Mouse (Mus musculus) neural tube, embryonic 10.5 days (tissue): ENCODE measurements around the gene Lrrfip1.

ENCODE experiments used
- DNase-seq: peaks from one replicate; pipeline ENCODE4 v3.0.0-alpha.2; 2017; ENCODE audit warnings: low spot score; ENCODE audit errors: extremely low spot score

Gene Lrrfip1

GRCm38 (mm10) chr1:91055744-91056143 is 57.2 kb downstream of the Lrrfip1 start:
- no peak for DNase-seq

- no peak for DNase-seq
Measured at GRCm38 (mm10) chr1:91056416-91056815, 57.9 kb downstream of the Lrrfip1 start.

DNA sequence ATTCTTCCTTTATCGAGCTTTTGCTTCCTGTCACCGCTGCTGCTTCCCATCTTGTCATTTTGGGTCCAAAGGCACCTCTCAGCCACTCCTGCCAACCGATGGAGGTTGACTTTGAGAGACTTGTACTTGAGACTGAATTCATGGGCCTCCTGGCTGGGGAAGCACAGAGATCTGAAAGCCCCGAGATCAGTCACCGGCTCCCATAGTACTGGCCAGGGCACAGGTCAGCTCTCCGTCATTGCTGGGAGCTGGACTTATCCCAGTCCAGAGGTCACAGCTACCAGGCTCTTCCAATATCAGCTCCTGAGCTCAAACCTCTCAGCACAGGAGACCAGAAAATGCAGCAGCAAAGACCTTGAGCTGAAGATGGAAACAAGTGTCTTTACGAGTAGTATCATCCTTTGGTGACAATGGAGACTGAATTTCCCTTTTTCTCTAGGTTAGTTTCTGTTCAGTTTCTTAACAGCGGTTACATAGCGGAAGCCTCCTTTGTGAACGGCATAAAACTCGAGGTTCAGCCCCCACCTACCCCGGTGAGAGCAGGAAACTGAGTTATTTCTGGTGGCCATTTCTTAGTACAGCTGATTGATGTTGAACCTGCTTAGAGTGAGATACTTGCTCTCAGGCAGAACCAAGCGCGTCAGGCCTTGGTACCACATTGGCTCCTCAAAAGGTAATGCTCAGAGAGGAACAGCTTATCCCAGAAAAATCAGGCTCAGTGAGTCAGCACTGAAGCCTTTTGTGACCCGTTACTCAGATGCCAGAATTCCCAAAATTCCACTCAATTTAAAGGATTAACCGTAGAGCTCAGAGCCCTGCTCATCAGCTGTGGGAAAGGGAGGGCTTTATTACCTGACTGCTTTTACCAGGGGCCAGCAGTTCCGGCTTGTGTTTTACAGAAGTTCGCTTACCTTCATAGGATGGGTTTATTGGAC is 59.0 kb downstream of the Lrrfip1 start:
- DNase-seq, result no peak

DNA sequence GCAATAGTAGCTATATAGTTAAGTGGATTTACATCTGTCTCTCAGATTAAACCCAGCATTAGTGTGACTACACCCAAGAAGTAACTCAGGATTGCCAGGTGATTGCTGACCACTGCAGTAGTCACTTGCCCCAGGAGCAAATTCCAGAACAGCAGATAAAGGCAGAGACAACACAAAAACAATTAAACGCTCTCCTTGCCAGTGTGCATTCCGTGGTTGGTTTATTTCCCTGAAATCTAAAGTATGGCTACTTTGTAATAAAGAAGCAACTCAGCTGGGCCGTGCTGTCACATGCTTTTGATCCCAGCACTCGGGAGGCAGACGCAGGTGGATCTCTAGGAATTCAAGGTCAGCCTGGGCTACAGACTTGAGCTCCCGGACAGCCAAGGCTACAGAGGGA is 59.7 kb downstream of the Lrrfip1 start:
- no peak for DNase-seq

GRCm38 (mm10) chr1:91059792-91060604 is 61.5 kb downstream of the Lrrfip1 start:
- no peak for DNase-seq

- no peak for DNase-seq
Measured at GRCm38 (mm10) chr1:91061105-91061504, 62.6 kb downstream of the Lrrfip1 start.

DNA sequence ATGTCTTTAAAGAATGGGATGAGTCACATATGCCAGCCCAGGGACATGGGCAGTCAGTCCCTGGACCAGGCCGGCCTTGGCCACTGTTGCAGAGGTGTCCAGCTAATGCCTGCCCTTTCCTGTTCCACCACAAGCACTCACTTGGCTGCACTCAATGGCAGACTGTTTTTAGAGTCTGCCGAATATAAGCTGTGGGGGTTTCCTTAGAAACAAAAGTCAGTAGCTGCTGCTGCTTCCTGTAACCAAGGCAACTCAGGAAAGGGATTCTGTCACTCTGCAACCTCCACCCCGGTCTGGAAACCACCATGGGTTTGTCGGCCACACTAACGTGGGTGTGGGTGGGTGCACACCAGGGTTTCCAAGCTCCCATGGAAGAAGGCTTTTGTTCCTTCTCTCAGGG is 63.8 kb downstream of the Lrrfip1 start:
- DNase-seq, result no peak

DNA sequence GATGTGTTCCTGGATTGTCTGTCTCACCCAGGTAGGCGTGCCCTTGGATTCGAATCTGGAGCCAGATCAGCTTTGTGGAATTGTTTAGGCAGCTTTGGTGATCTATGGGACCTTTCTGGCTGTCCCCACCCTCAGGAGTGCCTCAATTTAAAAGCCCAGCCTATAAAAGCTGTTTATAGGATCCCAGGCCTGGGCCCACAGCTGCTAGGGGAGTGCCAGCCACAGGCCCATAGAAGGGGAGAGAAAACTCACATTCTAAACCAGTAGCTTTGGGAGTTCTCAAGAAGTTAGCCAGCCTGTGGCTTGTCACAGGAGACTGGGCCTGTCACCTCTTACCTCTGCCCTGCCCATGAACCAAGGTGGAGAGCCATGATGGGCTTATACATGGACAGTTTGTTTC is 65.5 kb downstream of the Lrrfip1 start:
- DNase-seq, result no peak

DNA sequence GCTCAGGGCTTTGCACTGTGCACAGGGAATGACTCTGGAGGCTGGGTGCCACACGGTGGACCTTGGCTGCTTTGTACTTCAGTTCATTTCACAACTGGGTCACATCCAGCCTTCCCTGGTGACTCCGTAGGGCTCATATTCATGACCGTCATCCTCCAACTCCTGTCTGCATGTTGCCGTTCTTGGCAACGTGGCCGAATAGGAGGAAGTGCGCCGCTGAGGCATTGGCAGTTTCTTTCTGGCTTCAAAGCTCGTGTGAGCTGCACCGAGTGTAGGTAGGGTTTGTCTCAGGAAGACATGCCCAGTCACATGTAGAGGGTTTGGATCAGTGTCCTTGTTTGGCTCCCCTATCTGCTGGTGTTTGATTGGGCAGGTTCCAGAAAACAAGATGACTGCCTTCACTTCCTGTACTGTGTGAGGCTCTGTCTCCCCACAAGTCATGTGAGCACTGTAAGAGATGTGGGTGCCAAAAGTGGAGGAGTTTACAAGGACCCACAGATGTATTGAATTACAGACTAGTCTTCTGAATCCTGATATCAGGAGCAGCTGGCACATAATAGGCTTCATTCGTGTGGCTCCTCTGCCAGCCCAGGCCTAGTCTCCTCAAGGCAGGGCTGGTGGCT is 66.5 kb downstream of the Lrrfip1 start:
- no peak for DNase-seq

DNA sequence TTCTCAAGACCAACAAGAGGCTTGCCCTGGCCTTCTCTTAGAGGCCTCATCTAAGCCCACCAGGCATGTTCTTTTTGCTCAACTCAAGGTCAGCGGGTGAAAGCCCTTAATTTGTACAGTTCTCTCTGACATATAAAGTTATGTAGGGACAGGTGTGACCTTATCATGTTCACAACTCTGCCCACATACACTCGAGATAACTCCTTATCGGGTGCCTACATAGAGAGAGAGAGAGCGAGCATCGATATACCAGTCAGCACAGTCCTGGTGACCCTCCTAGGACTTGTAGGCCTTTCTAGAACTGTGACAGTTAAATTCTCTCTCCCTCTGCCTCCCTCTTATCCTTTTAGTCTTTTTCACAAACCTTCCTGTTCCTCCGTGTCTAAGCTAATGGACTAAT is 67.5 kb downstream of the Lrrfip1 start:
- DNase-seq, result no peak

- no peak for DNase-seq
Measured at GRCm38 (mm10) chr1:91066599-91066998, 68.1 kb downstream of the Lrrfip1 start.

DNA sequence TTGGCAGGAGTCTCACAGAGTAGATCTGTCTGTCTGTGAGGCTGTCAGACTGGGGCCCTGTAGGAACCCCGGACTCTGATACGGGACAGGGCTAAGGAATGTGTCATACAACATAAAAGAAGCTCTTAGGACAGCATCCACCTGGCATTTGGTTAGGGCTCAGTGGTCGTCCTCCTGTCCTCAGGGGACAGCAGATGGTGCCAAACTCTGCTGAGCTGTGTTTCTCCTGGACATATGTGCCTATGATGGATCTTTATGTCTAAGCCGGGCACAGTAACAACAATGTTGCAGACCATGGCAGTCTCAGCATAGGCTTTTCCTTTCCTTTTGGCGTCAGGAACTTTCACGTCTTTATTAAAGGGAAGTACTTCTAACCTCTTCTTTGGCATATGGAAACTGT is 69.2 kb downstream of the Lrrfip1 start:
- no peak for DNase-seq

GRCm38 (mm10) chr1:91069575-91069974 is 71.0 kb downstream of the Lrrfip1 start:
- DNase-seq, result no peak

DNA sequence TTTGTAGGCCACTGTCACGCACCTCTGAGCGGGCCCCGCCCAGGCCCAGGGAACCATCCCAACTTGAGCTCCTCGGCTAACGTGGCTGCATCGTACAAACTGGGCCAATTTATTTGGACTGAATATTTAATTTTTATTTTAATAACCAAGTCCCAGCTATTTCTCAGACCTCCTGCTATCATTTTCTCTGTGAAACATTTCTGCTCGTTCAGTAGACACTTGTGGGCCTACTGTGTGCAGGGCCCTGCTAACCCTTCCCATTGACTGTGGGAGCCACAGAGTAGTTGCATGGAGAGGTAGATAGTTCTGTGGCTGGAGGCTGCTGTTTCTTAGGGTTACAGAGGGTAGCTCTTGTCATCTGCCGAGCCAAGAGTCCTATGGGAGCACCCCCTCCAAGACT is 72.0 kb downstream of the Lrrfip1 start:
- no peak for DNase-seq

GRCm38 (mm10) chr1:91071671-91072290 is 73.2 kb downstream of the Lrrfip1 start:
- no peak for DNase-seq

DNA sequence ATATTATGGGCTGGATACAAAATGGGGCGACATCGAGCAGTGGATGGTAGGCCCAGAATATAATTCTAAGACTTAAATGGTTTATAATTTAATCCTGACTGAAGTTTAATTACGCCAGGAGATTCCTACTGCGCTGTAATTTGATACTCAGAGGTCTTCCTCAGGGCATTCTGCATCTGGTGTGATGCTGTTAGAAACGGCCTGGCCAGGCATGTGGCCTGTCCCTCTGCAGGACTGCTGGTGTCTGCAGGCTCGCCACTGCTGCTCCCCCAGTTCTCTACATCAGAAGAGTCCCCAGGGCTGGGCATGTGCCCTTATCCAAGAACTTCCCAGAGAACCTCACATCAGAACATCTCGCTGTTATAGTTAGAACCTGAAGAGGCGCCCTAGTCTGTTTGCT is 78.4 kb downstream of the Lrrfip1 start:
- DNase-seq, result no peak

GRCm38 (mm10) chr1:91077456-91077855 is 78.9 kb downstream of the Lrrfip1 start:
- no peak for DNase-seq

GRCm38 (mm10) chr1:91077980-91078379 is 79.4 kb downstream of the Lrrfip1 start:
- no peak for DNase-seq

- DNase-seq, result no peak
Measured at GRCm38 (mm10) chr1:91079740-91080422, 81.3 kb downstream of the Lrrfip1 start.

GRCm38 (mm10) chr1:91080423-91080749 is 81.8 kb downstream of the Lrrfip1 start:
- DNase-seq, result no peak

GRCm38 (mm10) chr1:91084374-91084773 is 85.8 kb downstream of the Lrrfip1 start:
- no peak for DNase-seq
